Mouse (Mus musculus): Measurements from ENCODE around the gene Wnt2b.

Gene Wnt2b

DNA sequence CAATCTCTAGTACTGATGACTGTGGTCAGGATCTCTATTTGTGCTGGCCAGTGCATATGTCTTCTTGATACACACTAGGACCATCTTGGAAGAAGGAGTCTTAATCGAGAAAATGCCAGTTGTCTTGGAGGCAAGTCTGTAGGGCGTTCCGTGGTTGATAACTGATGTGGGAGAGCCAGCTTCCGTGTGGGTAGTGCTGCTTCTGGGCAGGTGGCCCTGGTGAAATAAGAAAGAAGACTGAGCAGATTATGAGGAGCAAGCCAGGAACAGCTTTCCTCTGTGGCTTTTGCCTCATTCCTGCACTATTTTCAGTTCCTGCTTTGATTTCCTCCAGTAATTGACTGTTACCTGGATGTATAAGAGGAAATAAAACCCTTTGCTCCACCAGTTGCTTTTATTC, 56.3 kb downstream of the Wnt2b start:
- in situ Hi-C loops (cut with MboI, MseI), result no loop called here

DNA sequence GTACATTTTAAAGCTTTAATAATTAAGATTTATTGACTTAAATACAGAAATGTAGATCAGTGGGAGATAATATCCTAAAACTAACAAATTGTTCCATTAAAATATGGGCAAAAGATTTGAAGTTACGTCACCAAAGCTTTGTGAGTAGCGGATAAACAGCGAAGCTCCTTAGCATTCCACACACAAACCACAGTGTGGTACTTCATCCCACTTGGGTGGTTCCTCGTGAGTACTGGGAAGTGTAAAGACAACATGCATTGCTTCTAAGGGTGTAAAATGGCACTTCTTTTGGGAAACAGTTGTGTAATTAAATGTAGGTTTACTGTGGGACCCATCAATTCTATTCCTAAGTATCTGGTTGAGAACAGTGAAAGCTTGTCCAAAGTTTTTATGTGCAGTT, 60.6 kb downstream of the Wnt2b start:
- in situ Hi-C loops (cut with MboI, MseI), result no loop called here

DNA sequence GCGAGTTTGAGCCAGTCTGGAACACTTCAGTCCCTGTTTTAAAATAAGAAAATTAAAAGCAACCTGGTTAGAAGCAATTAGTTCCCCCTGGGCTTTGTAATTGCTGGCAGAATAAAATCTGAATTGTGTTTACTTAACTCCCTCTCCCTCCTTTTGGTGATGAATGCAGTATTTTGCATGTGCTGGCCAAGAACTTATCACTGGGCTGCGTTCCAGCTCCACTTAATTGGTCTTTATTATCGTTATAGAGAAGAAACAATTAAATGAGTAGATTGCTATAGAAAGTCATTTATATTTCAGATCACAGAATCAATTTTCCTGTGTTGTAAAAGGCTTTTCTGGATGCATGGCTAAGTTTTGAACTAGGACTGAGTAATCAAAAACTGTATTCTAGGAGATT, 65.6 kb downstream of the Wnt2b start:
- in situ Hi-C loops (cut with MboI, MseI), result no loop called here
